Mouse (Mus musculus) limb, embryonic 15.5 days (tissue): ENCODE measurements around the gene Uba2. TPM values are rescaled to one million over a fixed set of nuclear protein-coding genes. Genes with fewer than 3 reads are reported as not detected.
"Not testable (repeated sequence)": the region's sequence is repeated elsewhere in the genome, so short reads cannot be mapped to it uniquely, and the experiment has no call there.

ENCODE experiments used
- ATAC-seq: fragments of 200-750 bp; cut with Nextera tagmentation; 2 replicates; pipeline ENCODE4 v1.8.0; 2017; ENCODE audit warnings: low read depth, moderate TSS enrichment; ENCODE audit not compliant: insufficient number of reproducible peaks, low FRiP score, low TSS enrichment
- H3K27ac ChIP-seq: fragments of 300-500 bp; sonication (generic); 2 replicates; pipeline ENCODE4 v1.5.1; 2015; ENCODE audit warnings: moderate library complexity, mild to moderate bottlenecking, inconsistent platforms
- H3K27me3 ChIP-seq: fragments of 300-500 bp; sonication (generic); 2 replicates; pipeline ENCODE4 v1.6.1; 2015; ENCODE audit warnings: inconsistent platforms
- H3K36me3 ChIP-seq: fragments of 300-500 bp; sonication (generic); 2 replicates; pipeline ENCODE4 v1.6.1; 2015; ENCODE audit warnings: inconsistent platforms
- H3K4me1 ChIP-seq: fragments of 300-500 bp; sonication (generic); 2 replicates; pipeline ENCODE4 v1.6.1; 2015; ENCODE audit warnings: inconsistent platforms
- H3K4me2 ChIP-seq: fragments of 300-500 bp; sonication (generic); 2 replicates; pipeline ENCODE4 v1.6.1; 2015; ENCODE audit warnings: mild to moderate bottlenecking, inconsistent platforms
- H3K4me3 ChIP-seq: fragments of 300-500 bp; sonication (generic); 2 replicates; pipeline ENCODE4 v1.5.1; 2015; ENCODE audit warnings: mild to moderate bottlenecking, inconsistent platforms
- H3K9ac ChIP-seq: fragments of 300-500 bp; sonication (generic); 2 replicates; pipeline ENCODE4 v1.6.1; 2015; ENCODE audit warnings: inconsistent platforms
- H3K9me3 ChIP-seq: fragments of 300-500 bp; sonication (generic); 2 replicates; pipeline ENCODE4 v1.6.1; 2016; ENCODE audit warnings: inconsistent platforms
- WGBS: fragments of 180-500 bp; shearing (Covaris S2); methylation state at CpG from one replicate; pipeline ENCODE4 v1.1.7; 2015; 5-methylcytosine and 5-hydroxymethylcytosine counted together
- polyA plus RNA-seq: library from polyadenylated mRNA; unstranded; fragments of >200 nt; fragmentation: Nextera tagmentation; extraction: Ambion mirVana; gene quantifications from 2 replicates; pipeline ENCODE4 v1.2.1, GENCODE M21; 2015

Uba2 gene
- polyA plus RNA-seq, 1 experiment from 2014 or later, result 190 TPM

DNA sequence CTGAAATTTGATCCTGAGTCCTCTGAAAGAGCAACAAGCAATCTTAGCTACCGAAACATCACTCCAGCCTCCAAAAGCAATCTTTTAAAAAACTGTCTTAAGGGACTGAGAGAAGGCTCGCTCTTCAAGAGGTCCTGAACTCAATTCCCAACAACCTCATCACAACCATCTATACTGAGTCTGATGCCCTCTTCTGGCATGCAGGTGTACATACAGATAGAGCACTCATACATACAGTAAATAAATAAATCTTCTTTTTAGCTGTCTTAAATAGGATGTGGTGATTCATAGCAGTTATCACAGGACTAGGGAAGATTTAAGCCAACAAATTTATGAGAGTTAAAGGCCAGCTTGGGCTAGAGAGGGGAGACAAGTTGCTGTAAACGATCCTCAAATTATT, 26.2 kb upstream of the Uba2 start:
- WGBS, result 35% methylated on average over 3 of the region's 3 CpGs

DNA sequence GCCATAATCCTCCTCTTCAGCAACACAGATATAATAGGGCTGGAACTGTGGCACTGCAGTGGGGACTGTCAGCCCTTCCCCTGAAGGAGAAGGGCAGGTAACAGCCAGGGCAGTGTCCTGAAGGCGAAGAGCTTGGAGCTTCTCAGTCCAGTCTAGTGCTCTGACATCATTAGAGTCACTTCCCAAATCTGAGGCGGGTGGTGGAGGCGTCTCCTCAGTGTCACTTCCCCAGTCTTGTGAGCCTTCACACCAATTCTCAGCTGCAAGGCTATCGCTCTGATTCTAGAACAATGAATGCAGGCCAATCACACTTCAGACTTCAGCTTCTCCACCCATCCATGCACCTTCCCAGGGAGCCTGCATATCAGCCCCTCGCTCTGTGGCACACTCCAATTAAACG, 23.4 kb upstream of the Uba2 start:
- H3K27ac ChIP-seq, result no peak overlapping the region
- no peaks in the 10 kb centered on the region for H3K27me3 ChIP-seq
- H3K4me2 ChIP-seq, result no peak overlapping the region
- 87% methylated on average over 6 of the region's 6 CpGs for WGBS
- peaks cover 7% of the 10 kb centered on the region for H3K4me1 ChIP-seq
- ATAC-seq, result no peak
- no peak overlapping the region for H3K9ac ChIP-seq
- no peak overlapping the region for H3K4me3 ChIP-seq
- H3K36me3 ChIP-seq, result peaks cover 41% of the 10 kb centered on the region
- H3K9me3 ChIP-seq, result no peaks in the 10 kb centered on the region

More for the DNA sequence above, 26.2 kb upstream of the Uba2 start:
- Histone ChIP-seq H3K36me3 (peaks cover 23% of the 10 kb centered on the region), H3K27ac (no peak overlapping the region), H3K4me3 (peak overlapping the region; percentile 98), H3K9ac (peak overlapping the region; percentile 94), H3K9me3 (no peaks in the 10 kb centered on the region), H3K4me2 (peak overlapping the region; percentile 74), H3K4me1 (peaks cover 7% of the 10 kb centered on the region), H3K27me3 (no peaks in the 10 kb centered on the region)
- ATAC-seq, result no peak

DNA sequence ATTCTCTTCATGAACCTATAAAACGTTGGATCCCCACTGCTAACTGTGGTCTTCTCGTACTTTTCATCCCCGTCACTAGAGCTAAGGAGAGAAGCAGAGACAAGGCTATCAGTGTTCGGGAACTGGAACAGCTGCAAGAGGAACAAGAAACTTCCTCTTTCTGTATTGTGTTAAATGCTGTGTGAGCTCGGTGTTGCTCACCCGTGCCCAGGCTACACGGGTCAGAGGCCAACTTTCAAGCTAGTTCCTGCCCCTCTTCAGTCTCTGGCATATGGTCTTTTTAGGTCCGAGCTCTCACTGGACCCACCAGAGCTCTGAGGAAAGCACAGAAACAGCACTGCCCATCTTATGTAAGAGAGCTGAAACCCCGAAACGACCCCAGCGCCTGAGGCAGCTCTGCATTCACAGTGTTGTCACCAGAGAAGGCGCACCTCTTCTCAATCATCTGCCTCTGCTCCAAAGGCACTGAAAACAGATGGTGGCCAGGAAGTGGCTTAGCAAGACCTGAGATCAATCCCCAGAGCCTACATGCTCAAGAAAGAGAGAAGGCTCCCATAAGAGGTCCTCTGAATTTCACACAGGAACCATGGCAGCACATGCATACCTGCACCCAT, 20.1 kb upstream of the Uba2 start:
- H3K4me1 ChIP-seq, result no peaks in the 10 kb centered on the region
- H3K27ac ChIP-seq, result no peak overlapping the region
- ATAC-seq, result no peak
- no peak overlapping the region for H3K4me2 ChIP-seq
- H3K9me3 ChIP-seq, result no peaks in the 10 kb centered on the region
- H3K9ac ChIP-seq, result no peak overlapping the region
- no peaks in the 10 kb centered on the region for H3K27me3 ChIP-seq
- H3K4me3 ChIP-seq, result no peak overlapping the region
- peaks cover 70% of the 10 kb centered on the region for H3K36me3 ChIP-seq
- WGBS, result 87% methylated on average over 12 of the region's 12 CpGs

DNA sequence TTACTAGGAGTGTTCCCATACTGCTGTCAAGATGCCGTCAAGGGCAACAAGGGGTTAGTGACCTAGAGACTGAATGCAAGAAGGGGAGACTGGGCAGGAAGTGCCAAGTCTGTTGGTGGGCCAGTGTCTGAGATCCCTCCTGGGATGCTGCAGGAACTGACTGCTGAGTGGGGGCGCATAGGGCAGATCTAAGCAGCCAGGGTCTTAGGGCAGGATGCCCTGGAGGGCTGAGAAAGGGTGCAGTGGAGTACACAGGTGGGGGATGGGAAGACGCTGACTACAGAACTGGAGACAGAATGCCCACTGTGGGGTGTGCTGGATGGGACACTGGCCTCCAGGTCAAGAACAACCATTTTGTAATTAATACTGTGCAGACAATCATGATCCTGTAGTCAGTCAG, 14.4 kb upstream of the Uba2 start:
- H3K4me1 ChIP-seq, result no peaks in the 10 kb centered on the region
- 0 out of 2 replicates have a peak, but pooled peaks have one; percentile 24 for ATAC-seq

DNA sequence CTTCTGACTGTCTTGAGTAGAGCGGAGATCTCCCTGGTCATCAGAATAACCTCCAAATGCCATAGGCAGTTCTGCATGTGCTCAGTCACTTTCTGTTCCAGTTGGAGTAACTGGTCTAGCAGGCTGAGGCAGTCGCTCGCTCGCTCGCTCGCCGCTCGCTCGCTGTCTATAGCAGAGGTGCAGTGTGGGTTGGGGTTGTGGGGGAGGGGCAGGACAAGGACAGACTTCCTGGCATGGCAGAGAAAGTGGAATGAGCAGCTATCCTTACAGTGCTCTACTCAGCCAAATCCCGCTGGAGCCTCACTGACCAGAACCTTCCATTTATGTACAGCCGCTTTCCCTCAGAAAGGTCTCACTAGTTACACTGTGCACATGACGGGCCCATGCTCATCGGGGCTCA, 14.0 kb upstream of the Uba2 start:
- no peaks in the 10 kb centered on the region for H3K27me3 ChIP-seq
- H3K4me1 ChIP-seq, result no peaks in the 10 kb centered on the region
- no peak overlapping the region for H3K4me3 ChIP-seq
- 0 out of 2 replicates have a peak, but pooled peaks have one; percentile 19 for ATAC-seq
- 76% methylated on average over 13 of the region's 13 CpGs for WGBS
- H3K4me2 ChIP-seq, result no peak overlapping the region
- H3K36me3 ChIP-seq, result peaks cover 48% of the 10 kb centered on the region
- H3K9me3 ChIP-seq, result no peaks in the 10 kb centered on the region
- no peak overlapping the region for H3K9ac ChIP-seq
- H3K27ac ChIP-seq, result peak overlapping the region; percentile 43; the same call in 1 of the 2 replicates

More for the DNA sequence above, 14.4 kb upstream of the Uba2 start:
- no peaks in the 10 kb centered on the region for H3K27me3 ChIP-seq
- H3K9ac ChIP-seq, result no peak overlapping the region
- peaks cover 53% of the 10 kb centered on the region for H3K36me3 ChIP-seq
- no peaks in the 10 kb centered on the region for H3K9me3 ChIP-seq
- WGBS, result 72% methylated on average over 3 of the region's 3 CpGs
- no peak overlapping the region for H3K4me3 ChIP-seq
- no peak overlapping the region for H3K4me2 ChIP-seq
- H3K27ac ChIP-seq, result peak overlapping the region; percentile 43; the same call in 1 of the 2 replicates

DNA sequence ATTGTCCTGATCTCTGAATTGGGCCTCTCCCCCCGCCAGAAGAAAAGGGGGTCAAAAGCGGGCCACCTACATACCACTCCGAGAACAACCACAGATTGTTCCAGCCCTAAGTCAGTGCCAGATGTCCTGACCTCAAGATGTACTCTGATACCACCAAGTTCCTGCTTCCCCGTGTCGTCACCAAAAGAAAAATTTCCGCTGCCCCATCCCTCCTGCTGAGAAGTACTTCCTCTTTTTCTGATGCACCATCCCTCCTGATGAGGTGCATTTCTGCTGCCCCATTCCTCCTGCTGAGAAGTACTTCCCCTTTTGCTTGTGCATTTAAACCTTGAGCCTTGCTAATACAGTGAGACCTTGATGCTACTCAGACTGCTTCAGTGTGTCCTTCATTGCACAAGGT, 6.8 kb upstream of the Uba2 start:
- H3K4me2 ChIP-seq, H3K27ac ChIP-seq, H3K9me3 ChIP-seq, ATAC-seq, H3K9ac ChIP-seq, H3K27me3 ChIP-seq, H3K4me1 ChIP-seq, H3K36me3 ChIP-seq, H3K4me3 ChIP-seq: not testable (repeated sequence)
- 85% methylated on average over 6 of the region's 6 CpGs for WGBS

DNA sequence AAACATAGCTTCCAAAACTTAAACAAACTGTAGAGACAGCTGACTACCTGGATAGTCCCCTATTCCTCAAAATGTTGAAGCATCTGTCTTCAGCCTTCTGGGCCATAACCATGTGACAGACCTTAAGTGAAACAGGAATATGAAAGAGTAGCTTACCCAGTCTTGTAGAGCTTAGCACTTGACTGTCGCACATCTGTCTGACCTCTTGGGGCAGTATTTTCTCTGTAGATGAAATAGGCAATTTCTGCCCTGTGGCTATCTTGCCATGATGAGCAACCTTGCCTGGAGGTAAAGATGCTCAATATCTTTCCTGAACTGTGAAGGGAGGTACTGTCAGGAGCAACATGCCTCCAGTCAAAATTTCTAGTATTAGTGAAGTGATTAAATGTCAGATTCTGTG, 2.9 kb upstream of the Uba2 start:
- no peak for ATAC-seq
- H3K4me3 ChIP-seq, result no peak overlapping the region
- H3K4me1 ChIP-seq, result 0 out of 2 replicates have a peak, but pooled peaks cover 4% of the 10 kb centered on the region
- no peaks in the 10 kb centered on the region for H3K36me3 ChIP-seq
- no peak overlapping the region for H3K27ac ChIP-seq
- no peak overlapping the region for H3K9ac ChIP-seq
- no peak overlapping the region for H3K4me2 ChIP-seq
- H3K27me3 ChIP-seq, result no peaks in the 10 kb centered on the region
- no peaks in the 10 kb centered on the region for H3K9me3 ChIP-seq
- 81% methylated on average over 1 of the region's 1 CpGs for WGBS

DNA sequence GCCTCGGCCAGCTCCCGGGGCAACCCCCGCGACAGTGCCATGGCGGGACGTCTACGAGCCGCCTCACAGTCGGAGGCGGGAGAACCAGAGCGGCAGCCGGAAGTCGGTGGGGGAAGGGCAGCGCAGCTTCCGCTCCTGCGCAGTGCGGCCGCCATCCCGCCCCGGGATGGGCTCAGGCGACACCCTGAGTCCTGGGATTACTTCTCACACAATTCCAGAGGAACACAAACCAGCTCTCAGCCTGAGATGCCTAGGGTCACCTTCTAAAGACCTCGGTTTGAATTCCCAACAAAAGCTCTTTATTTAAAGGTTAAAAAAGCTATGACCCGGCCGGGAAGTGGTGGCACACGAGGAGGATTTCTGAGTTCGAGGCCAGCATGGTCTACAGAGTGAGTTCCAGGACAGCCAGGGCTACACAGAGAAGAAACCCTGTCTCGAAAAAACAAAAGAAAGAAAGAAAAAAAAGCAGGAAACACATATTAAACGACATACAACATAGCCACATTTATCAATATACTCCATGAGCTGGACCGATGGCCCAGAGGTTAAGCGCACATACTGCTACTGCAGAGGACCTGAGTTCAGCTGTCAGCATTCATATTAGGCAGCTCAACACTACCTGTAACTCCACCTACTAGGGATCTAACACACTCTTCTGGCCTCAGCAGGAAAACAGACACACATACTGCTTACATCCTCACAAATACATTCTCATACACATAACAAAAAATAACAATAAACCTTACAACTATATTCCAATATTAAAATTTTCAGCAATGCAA, 738 bp downstream of the Uba2 start:
- peak overlapping the region; percentile 97 for H3K9ac ChIP-seq
- ATAC-seq, result peak; percentile 93
- peak overlapping the region; percentile 92 for H3K27ac ChIP-seq
- peaks cover 15% of the 10 kb centered on the region for H3K36me3 ChIP-seq
- peaks cover 8% of the 10 kb centered on the region for H3K4me1 ChIP-seq
- H3K4me3 ChIP-seq, result peak overlapping the region; percentile 94
- peak overlapping the region; percentile 62 for H3K4me2 ChIP-seq
- H3K9me3 ChIP-seq, result no peaks in the 10 kb centered on the region
- WGBS, result 9% methylated on average over 30 of the region's 30 CpGs
- H3K27me3 ChIP-seq, result no peaks in the 10 kb centered on the region

DNA sequence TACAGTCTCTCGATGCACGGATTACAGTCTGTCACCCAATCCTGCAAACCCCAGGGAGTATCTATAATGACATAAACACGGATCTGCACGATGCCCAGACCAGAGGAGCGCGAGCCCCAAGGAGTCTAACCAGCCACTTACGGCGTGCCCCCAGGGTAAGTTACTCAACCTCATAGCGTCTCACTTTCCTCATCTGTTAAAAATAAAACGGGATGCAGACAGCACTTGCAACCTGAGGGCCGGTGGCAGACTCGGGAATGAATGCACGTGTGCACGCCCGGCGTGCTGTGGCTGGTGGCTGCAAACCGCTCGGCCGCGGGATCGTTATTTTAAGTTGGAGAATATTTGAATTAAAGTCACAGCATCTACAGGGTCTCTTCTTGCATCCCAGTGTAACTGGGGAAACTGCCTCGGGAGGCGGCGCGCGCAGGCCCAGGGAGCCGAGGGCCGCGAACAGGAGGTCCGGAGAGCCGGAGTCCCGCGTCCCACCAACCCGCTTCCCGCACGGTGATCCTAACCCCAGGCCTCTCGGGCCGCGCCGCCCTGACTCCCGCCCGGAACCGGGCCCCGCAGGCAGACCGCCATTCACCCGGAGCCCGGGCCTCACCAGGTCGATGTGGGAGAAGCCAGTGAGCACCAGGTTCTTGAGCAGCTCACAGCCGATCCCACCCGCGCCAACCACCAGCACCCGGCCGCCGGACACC, 1.5 kb downstream of the Uba2 start:
- WGBS, result under 1% methylated on average over 54 of the region's 54 CpGs
- ATAC-seq, result peak; percentile 67
- peak overlapping the region; percentile 97 for H3K9ac ChIP-seq

DNA sequence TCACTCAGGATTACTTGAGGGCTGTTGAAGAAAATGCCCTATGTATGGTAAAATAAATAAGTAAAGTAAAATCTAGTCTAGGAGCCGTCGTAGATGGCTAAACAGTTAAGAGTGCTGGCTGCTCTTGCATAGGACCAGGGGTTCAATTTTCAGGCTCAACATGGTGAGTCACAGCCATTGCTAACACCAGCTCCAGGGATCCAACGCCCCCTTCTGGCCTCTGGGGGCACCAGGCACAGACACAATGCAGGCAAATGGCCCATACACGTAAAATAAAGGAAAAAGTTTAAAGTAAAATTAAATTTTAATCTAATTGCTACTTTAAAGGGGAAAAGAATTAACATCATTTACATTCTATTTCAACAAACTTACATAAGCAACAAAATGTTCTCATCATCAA, 2.5 kb downstream of the Uba2 start:
- H3K4me2 ChIP-seq, result 0 out of 2 replicates have a peak overlapping the region, but pooled peaks have one; percentile 19
- H3K9ac ChIP-seq, result no peak overlapping the region
- ATAC-seq, result no peak
- peaks cover 33% of the 10 kb centered on the region for H3K36me3 ChIP-seq
- no peak overlapping the region for H3K4me3 ChIP-seq
- no peak overlapping the region for H3K27ac ChIP-seq
- no peaks in the 10 kb centered on the region for H3K27me3 ChIP-seq
- H3K9me3 ChIP-seq, result no peaks in the 10 kb centered on the region
- peaks cover 8% of the 10 kb centered on the region for H3K4me1 ChIP-seq
- 53% methylated on average over 4 of the region's 4 CpGs for WGBS

More for the DNA sequence above, 1.5 kb downstream of the Uba2 start:
- H3K4me3 ChIP-seq, result peak overlapping the region; percentile 94
- peaks cover 8% of the 10 kb centered on the region for H3K4me1 ChIP-seq
- H3K4me2 ChIP-seq, result peak overlapping the region; percentile 62
- H3K36me3 ChIP-seq, result peaks cover 23% of the 10 kb centered on the region
- H3K9me3 ChIP-seq, result no peaks in the 10 kb centered on the region
- H3K27ac ChIP-seq, result peak overlapping the region; percentile 92
- H3K27me3 ChIP-seq, result no peaks in the 10 kb centered on the region

DNA sequence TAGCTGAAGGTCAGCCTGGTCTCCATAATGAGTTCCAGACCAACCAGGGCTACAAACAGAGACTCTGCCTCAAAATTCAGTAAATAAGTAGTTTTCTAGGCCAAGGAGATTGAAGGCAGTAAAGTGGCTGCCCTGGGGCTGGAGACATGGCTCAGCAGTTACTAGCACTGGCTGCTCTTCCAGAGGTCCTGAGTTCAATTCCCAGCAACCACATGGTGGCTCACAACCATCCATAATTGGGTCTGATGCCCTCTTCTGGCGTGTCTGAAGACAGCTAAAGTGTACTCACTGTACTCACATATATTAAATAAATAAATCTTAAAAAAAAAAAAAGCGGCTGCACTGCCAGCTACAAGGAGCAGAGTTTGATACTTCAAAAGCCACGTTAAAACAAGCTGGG, 3.4 kb downstream of the Uba2 start:
- Histone ChIP-seq H3K27ac (no peak overlapping the region), H3K4me3 (no peak overlapping the region), H3K9me3 (no peaks in the 10 kb centered on the region), H3K27me3 (no peaks in the 10 kb centered on the region), H3K9ac (no peak overlapping the region), H3K4me1 (peaks cover 8% of the 10 kb centered on the region), H3K4me2 (no peak overlapping the region), H3K36me3 (peaks cover 42% of the 10 kb centered on the region)
- ATAC-seq, result no peak
- WGBS, result 81% methylated on average over 3 of the region's 3 CpGs

DNA sequence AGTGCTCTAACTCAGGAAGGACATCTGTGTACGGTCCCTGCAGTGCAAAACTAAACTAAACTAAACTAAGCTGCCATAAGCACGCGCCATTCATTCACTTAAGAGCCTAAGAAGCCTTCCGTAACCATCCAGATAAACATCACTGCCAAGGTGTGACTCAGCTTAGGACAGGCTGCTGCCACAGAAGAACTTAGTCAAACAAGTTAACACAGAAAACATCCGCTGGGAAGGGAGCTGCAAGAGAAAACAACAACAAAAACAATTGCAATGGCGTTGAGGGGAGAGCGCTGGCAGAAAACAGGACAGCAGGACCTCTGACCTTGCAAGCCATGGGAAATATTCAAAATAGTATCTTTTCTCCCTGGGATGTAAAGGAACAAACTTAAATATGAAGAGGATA, 4.7 kb downstream of the Uba2 start:
- H3K9ac ChIP-seq, result no peak overlapping the region
- no peak overlapping the region for H3K27ac ChIP-seq
- WGBS, result 91% methylated on average over 7 of the region's 7 CpGs
- H3K27me3 ChIP-seq, result no peaks in the 10 kb centered on the region
- H3K4me2 ChIP-seq, result no peak overlapping the region
- H3K4me1 ChIP-seq, result peaks cover 8% of the 10 kb centered on the region
- no peak overlapping the region for H3K4me3 ChIP-seq
- no peak for ATAC-seq
- H3K9me3 ChIP-seq, result no peaks in the 10 kb centered on the region
- peaks cover 54% of the 10 kb centered on the region for H3K36me3 ChIP-seq
